Mouse (Mus musculus): ENCODE measurements around the gene Srgap3.

Srgap3 gene

GRCm38 (mm10) chr6:112694492-112694891 lies 252.6 kb downstream of the Srgap3 start:
- in situ Hi-C loops (cut with MboI, MseI): no loop called here

- in situ Hi-C loops (cut with MboI, MseI): no loop called here
Observed at GRCm38 (mm10) chr6:112691523-112691922, 255.5 kb downstream of the Srgap3 start.

GRCm38 (mm10) chr6:112688033-112688432 lies 259.0 kb downstream of the Srgap3 start:
- in situ Hi-C loops (cut with MboI, MseI): no loop called here

GRCm38 (mm10) chr6:112686485-112686884 lies 260.6 kb downstream of the Srgap3 start:
- in situ Hi-C loops (cut with MboI, MseI): no loop called here

- in situ Hi-C loops (cut with MboI, MseI): loop anchor here in 1 of 2 experiments (5.0 kb wide), 1 partner anchor 62 kb away; no protein-coding TSS in a partner anchor
Observed at GRCm38 (mm10) chr6:112684065-112684464, 263.0 kb downstream of the Srgap3 start.

All from T-helper 17 cell (primary cell).